In genomic region chr11:120227571-120228051, GRCm38 (mm10) we compare ENCODE assay signal across 8 mouse cellular contexts. TPM values are rescaled to one million over a fixed set of nuclear protein-coding genes. Genes with fewer than 3 reads are reported as not detected.
A peak's percentile ranks its signal among the peaks of the same experiment; 100 is the strongest.
DNase-seq lines count a peak whose midpoint lies in the region; ATAC-seq lines count a peak whose summit lies in the region.

No protein-coding gene starts in this region.

- H3K4me1 ChIP-seq in brown adipose tissue, adult 24 weeks (ENCODE audit: control insufficient read depth, insufficient read depth, insufficient read length, low read length) = peaks cover 53% of the 10 kb centered on the region
- H3K4me1 ChIP-seq in heart, embryonic 12.5 days (replicated peaks) = peaks cover 73% of the 10 kb centered on the region
- peaks cover 91% of the 10 kb centered on the region for H3K4me1 ChIP-seq in limb, embryonic 10.5 days
- peaks cover 72% of the 10 kb centered on the region for H3K4me1 ChIP-seq in stomach, embryonic 14.5 days (ENCODE audit: control insufficient read depth, insufficient read depth, low read length)

- ATAC-seq in heart, embryonic 12.5 days (ENCODE audit: insufficient number of reproducible peaks, low FRiP score) = no peak
- ATAC-seq in stomach, embryonic 14.5 days (ENCODE audit: insufficient number of reproducible peaks, insufficient read depth, low FRiP score, low read depth) = no peak
- ATAC-seq in CD4-positive, CD25-positive, alpha-beta regulatory T cell, adult 4 months = no peak

- 13% methylated on average over 8 of the region's 8 CpGs for WGBS in heart, embryonic 12.5 days
- WGBS in limb, embryonic 10.5 days = 6% methylated on average over 8 of the region's 8 CpGs
- WGBS in stomach, embryonic 14.5 days = 26% methylated on average over 8 of the region's 8 CpGs

- H3K27ac ChIP-seq in brown adipose tissue, adult 24 weeks (replicated peaks; ENCODE audit: low read depth, low read length) = peak overlapping the region; percentile 8; the same call in 1 of the 2 replicates
- peak overlapping the region; percentile 96 for H3K27ac ChIP-seq in heart, embryonic 12.5 days (ENCODE audit: poor library complexity, severe bottlenecking)
- H3K27ac ChIP-seq in limb, embryonic 10.5 days = peak overlapping the region; percentile 100
- peak overlapping the region; percentile 92 for H3K27ac ChIP-seq in stomach, embryonic 14.5 days (ENCODE audit: low read length)

- no peaks in the 10 kb centered on the region for H3K27me3 ChIP-seq in heart, embryonic 12.5 days (replicated peaks)
- no peaks in the 10 kb centered on the region for H3K27me3 ChIP-seq in limb, embryonic 10.5 days (ENCODE audit: low read depth, poor library complexity, severe bottlenecking)
- H3K27me3 ChIP-seq in stomach, embryonic 14.5 days (ENCODE audit: control insufficient read depth, insufficient read depth, low read length) = no peaks in the 10 kb centered on the region

- peak; percentile 54 for DNase-seq in embryo, embryonic 11 days
- no peak for DNase-seq in embryo, embryonic 10.5 days (ENCODE audit: low spot score)
- peak; percentile 54 for DNase-seq in limb, embryonic 10.5 days (ENCODE audit: low spot score)
- no peak for DNase-seq in layer of hippocampus, adult 9-10 months (ENCODE audit: low spot score)

- H3K9me3 ChIP-seq in heart, embryonic 12.5 days (replicated peaks) = no peaks in the 10 kb centered on the region
- H3K9me3 ChIP-seq in limb, embryonic 10.5 days (replicated peaks) = no peaks in the 10 kb centered on the region
- no peaks in the 10 kb centered on the region for H3K9me3 ChIP-seq in stomach, embryonic 14.5 days (ENCODE audit: control insufficient read depth, low read depth, low read length)

- H3K4me3 ChIP-seq in brown adipose tissue, adult 24 weeks (ENCODE audit: insufficient read depth, low read depth, low read length) = no peak overlapping the region
- H3K4me3 ChIP-seq in heart, embryonic 12.5 days = no peak overlapping the region
- peak overlapping the region; percentile 96 for H3K4me3 ChIP-seq in limb, embryonic 10.5 days
- H3K4me3 ChIP-seq in stomach, embryonic 14.5 days (ENCODE audit: low read depth, low read length) = no peak overlapping the region

- peak overlapping the region; percentile 95 for H3K4me2 ChIP-seq in heart, embryonic 12.5 days
- peak overlapping the region; percentile 94 for H3K4me2 ChIP-seq in stomach, embryonic 14.5 days (replicated peaks; ENCODE audit: low read depth, low read length)

- H3K36me3 ChIP-seq in heart, embryonic 12.5 days = no peaks in the 10 kb centered on the region
- H3K36me3 ChIP-seq in limb, embryonic 10.5 days = no peaks in the 10 kb centered on the region
- H3K36me3 ChIP-seq in stomach, embryonic 14.5 days (ENCODE audit: control insufficient read depth, insufficient read depth, low read length) = no peaks in the 10 kb centered on the region; the same call in 1 of the 2 replicates

- H3K9ac ChIP-seq in heart, embryonic 12.5 days = peak overlapping the region; percentile 83
- peak overlapping the region; percentile 3; the same call in 1 of the 2 replicates for H3K9ac ChIP-seq in stomach, embryonic 14.5 days (replicated peaks; ENCODE audit: low read depth, low read length)

RNA-seq across cellular contexts. Expression of gene Bahcc1, which starts 5.1 kb away (rescaled TPM):
- 5.7 and 5.9 TPM in 2 replicates for polyA plus RNA-seq in brown adipose tissue, adult 24 weeks (2012; ENCODE audit: insufficient read depth, insufficient read length, missing spikeins)
- 6.5 and 7.6 TPM in 2 replicates for polyA plus RNA-seq in heart, embryonic 12.5 days (2016; fragmentation: Nextera tagmentation; extraction: Ambion mirVana)
- 19.9 and 20.3 TPM in 2 replicates for polyA plus RNA-seq in limb, embryonic 10.5 days (2016; fragmentation: Nextera tagmentation; extraction: Ambion mirVana)
- 12.2 and 13.4 TPM in 2 replicates for polyA plus RNA-seq in stomach, embryonic 14.5 days (2014; fragmentation: Nextera tagmentation; extraction: Ambion mirVana)
- not detected for polyA plus RNA-seq in CD4-positive, CD25-positive, alpha-beta regulatory T cell, adult 4 months (2017; shearing (Covaris generic))

Comparison
In these comparisons a context has a peak if more than half of its experiments do, and no peak if none do; other contexts are left out.
1. DNase-seq: peak in embryo, embryonic 11 days (single experiment) and limb, embryonic 10.5 days (single experiment); none in embryo, embryonic 10.5 days (single experiment) and layer of hippocampus, adult 9-10 months (single experiment).
2. H3K27ac ChIP-seq: peak in every context shown above with its lines; median percentile 100 in limb, embryonic 10.5 days; 96 in heart, embryonic 12.5 days; 92 in stomach, embryonic 14.5 days; 8 in brown adipose tissue, adult 24 weeks.